8 mouse cellular contexts compared by ENCODE assay signal in the genomic region with DNA sequence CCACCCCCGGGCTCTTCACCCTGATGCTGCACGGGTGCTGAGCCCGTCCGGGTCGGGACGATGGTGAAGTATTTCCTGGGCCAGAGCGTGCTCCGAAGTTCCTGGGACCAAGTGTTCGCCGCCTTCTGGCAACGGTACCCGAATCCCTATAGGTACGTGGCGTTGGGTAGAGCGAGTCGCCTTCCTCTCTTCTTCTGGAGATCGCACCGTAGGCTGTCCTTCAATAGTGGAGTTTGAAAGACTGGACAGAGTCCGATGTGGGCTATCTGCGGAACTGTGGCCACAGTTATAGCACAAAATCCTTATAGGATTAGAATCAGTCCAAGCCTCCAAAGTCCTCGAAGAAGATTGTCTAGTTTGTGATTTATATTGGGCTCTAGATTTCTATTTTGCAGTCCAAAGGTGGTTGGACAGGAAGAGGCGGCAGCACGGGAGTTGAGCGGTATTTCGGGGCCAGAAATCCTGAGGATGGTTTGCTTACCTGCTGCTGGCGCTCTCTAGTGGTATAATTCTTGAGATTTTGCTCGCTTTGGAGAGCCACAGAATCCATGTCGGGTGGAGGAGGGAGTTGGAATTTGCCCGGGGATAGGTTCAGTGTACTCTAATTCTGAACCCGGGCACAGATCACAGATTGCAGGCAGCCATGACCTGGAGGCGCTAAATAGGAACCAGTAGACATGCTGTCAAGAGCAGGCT. TPM values are rescaled to one million over a fixed set of nuclear protein-coding genes. Genes with fewer than 3 reads are reported as not detected.
DNase-seq lines count a peak whose midpoint lies in the region; ATAC-seq and TF ChIP-seq lines count a peak whose summit lies in the region.

No protein-coding gene starts in this region.

- peak overlapping the region; percentile 62 for H3K27ac ChIP-seq in forebrain, embryonic 13.5 days
- H3K27ac ChIP-seq in lung, embryonic 14.5 days (ENCODE audit: low read depth) = peak overlapping the region; percentile 83
- no peak overlapping the region for H3K27ac ChIP-seq in olfactory bulb, adult 2 months (ENCODE audit: insufficient read depth, low read depth, low read length)

- H3K9me3 ChIP-seq in forebrain, embryonic 13.5 days (replicated peaks) = no peaks in the 10 kb centered on the region
- no peaks in the 10 kb centered on the region for H3K9me3 ChIP-seq in lung, embryonic 14.5 days (ENCODE audit: low read depth, low read length)

- H3K4me2 ChIP-seq in forebrain, embryonic 13.5 days = peak overlapping the region; percentile 99
- H3K4me2 ChIP-seq in lung, embryonic 14.5 days = peak overlapping the region; percentile 96

- peaks cover 70% of the 10 kb centered on the region for H3K36me3 ChIP-seq in forebrain, embryonic 13.5 days (ENCODE audit: poor library complexity, severe bottlenecking)
- peaks cover 68% of the 10 kb centered on the region for H3K36me3 ChIP-seq in lung, embryonic 14.5 days (ENCODE audit: insufficient read depth)

- H3K4me3 ChIP-seq in forebrain, embryonic 13.5 days = peak overlapping the region; percentile 85
- H3K4me3 ChIP-seq in lung, embryonic 14.5 days (ENCODE audit: low read depth, low read length) = peak overlapping the region; percentile 91
- peak overlapping the region; percentile 91 for H3K4me3 ChIP-seq in olfactory bulb, adult 2 months (ENCODE audit: insufficient read depth, low read depth, low read length)

- WGBS in forebrain, embryonic 13.5 days = 2% methylated on average over 31 of the region's 31 CpGs
- WGBS in lung, embryonic 14.5 days = under 1% methylated on average over 31 of the region's 31 CpGs
- under 1% methylated on average over 31 of the region's 31 CpGs for WGBS in olfactory bulb, adult 2 months

- H3K9ac ChIP-seq in forebrain, embryonic 13.5 days = peak overlapping the region; percentile 86
- peak overlapping the region; percentile 91 for H3K9ac ChIP-seq in lung, embryonic 14.5 days

- DNase-seq in ovary, postnatal 14 days (ENCODE audit: low spot score) = peak; percentile 27
- no peak for DNase-seq in ovary, postnatal 10 days (ENCODE audit: low spot score)
- DNase-seq in c-Kit-positive CD71-positive TER-119-positive erythroid progenitor cells, embryonic 14.5 days (ENCODE audit: low spot score) = peak; percentile 56
- DNase-seq in kidney, adult 11 months = peak; percentile 85
- DNase-seq in lung, embryonic 14.5 days = peak; percentile 78
- no peak for DNase-seq in ovary, adult 18-20 months (ENCODE audit: low spot score)

- no peak; the same call in 1 of the 2 replicates for TF ChIP-seq POLR2A in olfactory bulb, adult 2 months (IDR thresholded peaks at IDR 0.05; ENCODE audit: insufficient read depth, low read depth, low read length)

- no peaks in the 10 kb centered on the region for H3K27me3 ChIP-seq in forebrain, embryonic 13.5 days
- H3K27me3 ChIP-seq in lung, embryonic 14.5 days (ENCODE audit: insufficient read depth, low read length) = no peaks in the 10 kb centered on the region

- ATAC-seq in forebrain, embryonic 13.5 days = no peak
- ATAC-seq in lung, embryonic 14.5 days (ENCODE audit: insufficient read depth) = peak; percentile 7

- TF ChIP-seq CTCF in lung, embryonic 14.5 days (IDR thresholded peaks at IDR 0.05; ENCODE audit: low read depth) = peak; percentile 55
- TF ChIP-seq CTCF in olfactory bulb, adult 2 months (IDR thresholded peaks at IDR 0.05; ENCODE audit: insufficient read depth, low read depth, low read length) = no peak

- peaks cover 40% of the 10 kb centered on the region for H3K4me1 ChIP-seq in forebrain, embryonic 13.5 days
- peaks cover 9% of the 10 kb centered on the region; the same call in 1 of the 2 replicates for H3K4me1 ChIP-seq in lung, embryonic 14.5 days (ENCODE audit: insufficient read depth)
- H3K4me1 ChIP-seq in olfactory bulb, adult 2 months (ENCODE audit: control insufficient read depth, insufficient read depth, low read length) = peaks cover 12% of the 10 kb centered on the region

RNA-seq across cellular contexts. Expression of a gene that starts 0.5 kb away (rescaled TPM):
- polyA plus RNA-seq in forebrain, embryonic 13.5 days (2015; fragmentation: Nextera tagmentation; extraction: Ambion mirVana) = 102 and 105 TPM in 2 replicates
- polyA plus RNA-seq in lung, embryonic 14.5 days (2014; fragmentation: Nextera tagmentation; extraction: Ambion mirVana) = 74.1 and 80.9 TPM in 2 replicates
- polyA plus RNA-seq in olfactory bulb, adult 2 months (2012; ENCODE audit: insufficient read depth, insufficient read length, low replicate concordance, missing spikeins) = not detected in 2 replicates

RNA-seq across cellular contexts. Expression of a gene that starts 2.0 kb away (rescaled TPM):
- polyA plus RNA-seq in forebrain, embryonic 13.5 days (2015; fragmentation: Nextera tagmentation; extraction: Ambion mirVana) = 309 and 331 TPM in 2 replicates
- polyA plus RNA-seq in lung, embryonic 14.5 days (2014; fragmentation: Nextera tagmentation; extraction: Ambion mirVana) = 546 and 576 TPM in 2 replicates
- not detected in 2 replicates for polyA plus RNA-seq in olfactory bulb, adult 2 months (2012; ENCODE audit: insufficient read depth, insufficient read length, low replicate concordance, missing spikeins)

RNA-seq across cellular contexts. Expression of a gene that starts 7.3 kb away (rescaled TPM):
- polyA plus RNA-seq in forebrain, embryonic 13.5 days (2015; fragmentation: Nextera tagmentation; extraction: Ambion mirVana) = 42.8 and 44.6 TPM in 2 replicates
- 45.6 and 46.2 TPM in 2 replicates for polyA plus RNA-seq in lung, embryonic 14.5 days (2014; fragmentation: Nextera tagmentation; extraction: Ambion mirVana)
- polyA plus RNA-seq in olfactory bulb, adult 2 months (2012; ENCODE audit: insufficient read depth, insufficient read length, low replicate concordance, missing spikeins) = not detected in 2 replicates

RNA-seq across cellular contexts. Expression of a gene that starts 40.3 kb away (rescaled TPM):
- polyA plus RNA-seq in forebrain, embryonic 13.5 days (2015; fragmentation: Nextera tagmentation; extraction: Ambion mirVana) = 57.9 and 60.5 TPM in 2 replicates
- 105 and 106 TPM in 2 replicates for polyA plus RNA-seq in lung, embryonic 14.5 days (2014; fragmentation: Nextera tagmentation; extraction: Ambion mirVana)
- polyA plus RNA-seq in olfactory bulb, adult 2 months (2012; ENCODE audit: insufficient read depth, insufficient read length, low replicate concordance, missing spikeins) = not detected in 2 replicates

RNA-seq across cellular contexts. Expression of a gene that starts 47.3 kb away (rescaled TPM):
- polyA plus RNA-seq in forebrain, embryonic 13.5 days (2015; fragmentation: Nextera tagmentation; extraction: Ambion mirVana) = 0.30 and 0.40 TPM in 2 replicates
- polyA plus RNA-seq in lung, embryonic 14.5 days (2014; fragmentation: Nextera tagmentation; extraction: Ambion mirVana) = 0.69 and 1.0 TPM in 2 replicates
- not detected in 2 replicates for polyA plus RNA-seq in olfactory bulb, adult 2 months (2012; ENCODE audit: insufficient read depth, insufficient read length, low replicate concordance, missing spikeins)

Comparison
In these comparisons a context has a peak if more than half of its experiments do, and no peak if none do; other contexts are left out.
1. DNase-seq: peak in ovary, postnatal 14 days (single experiment), c-Kit-positive CD71-positive TER-119-positive erythroid progenitor cells, embryonic 14.5 days (single experiment), kidney, adult 11 months (single experiment) and lung, embryonic 14.5 days (single experiment); none in ovary, postnatal 10 days (single experiment) and ovary, adult 18-20 months (single experiment).
2. RNA of a gene that starts 0.5 kb away (polyA plus RNA-seq): 102 to 105 TPM in forebrain, embryonic 13.5 days and 74.1 to 80.9 TPM in lung, embryonic 14.5 days; not detected in olfactory bulb, adult 2 months; every median in the first group is over 10 times any median in the second.
3. Peak in every context shown above with its lines, with median percentiles within 50 percentile points of each other: H3K4me3 ChIP-seq.